Mouse (Mus musculus) cerebellum, adult 2 months (tissue): ENCODE results near the gene Ptges2.

ENCODE experiments used
- CTCF ChIP-seq: fragments of 200-500 bp; IDR thresholded peaks from 2 replicates; pipeline ENCODE4 v1.5.1; 2011; ENCODE audit warnings: low read depth, mild to moderate bottlenecking, control low read depth, low read length, moderate library complexity, borderline replicate concordance; ENCODE audit not compliant: insufficient read depth
- POLR2A ChIP-seq: fragments of 200-500 bp; IDR thresholded peaks from 2 replicates; pipeline ENCODE4 v1.6.1; 2011; ENCODE audit warnings: low read length, control low read depth, borderline replicate concordance; ENCODE audit not compliant: insufficient read depth

GRCm38 (mm10) chr2:32357710-32358109, 38.0 kb upstream of the Ptges2 start:
- no peak for TF ChIP-seq CTCF
- TF ChIP-seq POLR2A: no peak
